Mouse (Mus musculus) monocyte, adult 59 days (primary cell): Measurements from ENCODE around the gene Scgb1b17. TPM values are rescaled to one million over a fixed set of nuclear protein-coding genes. Genes with fewer than 3 reads are reported as not detected.

Source experiments
- total RNA-seq, 2 experiments: library from RNA; stranded (reverse); gene quantifications; one replicate each; pipeline ENCODE4 v1.2.4; 2023

Scgb1b17 gene
- not detected for total RNA-seq

DNA sequence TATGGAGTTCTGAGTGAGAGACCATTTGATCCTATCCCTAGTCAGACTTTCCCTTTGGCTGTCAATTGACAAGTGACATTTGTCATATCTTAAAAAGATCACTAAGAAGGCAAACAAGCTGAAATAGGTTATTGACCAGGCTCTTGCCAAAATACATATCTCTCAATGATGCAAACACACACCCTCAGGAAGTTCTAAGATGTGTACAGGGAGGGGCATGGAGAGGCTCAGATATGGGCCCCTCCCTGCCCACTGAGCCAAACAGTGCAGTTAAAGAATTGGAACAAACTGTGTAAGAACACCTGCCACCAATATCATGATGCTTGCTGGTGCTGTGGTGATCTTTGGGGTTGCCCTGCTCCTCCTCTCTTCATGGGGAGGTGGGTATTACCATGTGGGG is at the start of gene Scgb1b17:
Scgb1b17 (plus strand) TSS at position 301 of the 400 bp plus-strand sequence.

DNA sequence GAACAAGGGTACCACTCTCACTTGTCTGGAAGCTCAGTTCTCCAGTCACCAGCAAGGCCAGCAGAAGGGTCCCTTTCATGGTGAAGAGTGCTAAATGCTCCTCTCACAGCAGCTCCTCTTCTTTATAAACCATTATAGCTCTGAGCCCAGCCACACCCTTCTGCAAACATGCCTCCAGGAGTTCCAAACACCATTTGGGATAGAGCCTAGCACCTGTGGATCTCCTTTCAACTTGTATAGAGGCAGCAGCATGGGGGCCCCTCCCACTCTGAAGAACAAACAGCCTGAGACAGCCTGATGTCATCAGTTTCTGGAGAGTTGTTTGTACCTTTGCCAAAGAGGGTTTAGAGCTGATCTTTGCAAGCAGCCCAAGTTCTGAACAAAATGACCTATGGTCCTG is 6.8 kb upstream of the Scgb1b17 start, which contains the start of gene Scgb2b17:
Scgb2b17 (minus strand) TSS at position 101 of the 400 bp plus-strand sequence.

Other genes starting within 250 kb of the Scgb1b17 start
- not detected for gene Scgb2b15, start 233.8 kb upstream of the Scgb1b17 start, total RNA-seq
- gene Scgb1b15, start 226.9 kb upstream of the Scgb1b17 start, total RNA-seq: not detected
- gene Scgb2b17, start 6.9 kb upstream of the Scgb1b17 start, total RNA-seq: not detected
- gene Scgb2b18, start 110.4 kb downstream of the Scgb1b17 start, total RNA-seq: not detected
- not detected for gene Scgb1b18, start 122.1 kb downstream of the Scgb1b17 start, total RNA-seq
- not detected for gene Scgb2b19, start 216.9 kb downstream of the Scgb1b17 start, total RNA-seq
- gene Scgb1b19, start 223.8 kb downstream of the Scgb1b17 start, total RNA-seq: not detected